Mouse (Mus musculus) heart, embryonic 14.5 days (tissue): ENCODE measurements around the gene Pard3. TPM values are rescaled to one million over a fixed set of nuclear protein-coding genes. Genes with fewer than 3 reads are reported as not detected.

Experiments
- ATAC-seq: fragments of 200-750 bp; cut with Nextera tagmentation; 2 replicates; pipeline ENCODE4 v1.8.0; 2017; ENCODE audit warnings: low read depth, moderate TSS enrichment; ENCODE audit not compliant: insufficient number of reproducible peaks, insufficient read depth, low FRiP score
- H3K27ac ChIP-seq, 2 experiments: fragments of 200-500 bp in 1 of 2; fragments of 300-500 bp in 1 of 2; sonication (generic) in 1 of 2; replicated peaks in 1 of 2; 2 replicates each; pipeline ENCODE4 v1.5.1; 2012 to 2014; ENCODE audit warnings: low read depth in 2 of 2, low read length in 2 of 2, control low read depth in 1 of 2, mild to moderate bottlenecking in 1 of 2, mixed read lengths in 1 of 2; ENCODE audit not compliant: control insufficient read depth in 1 of 2, insufficient read depth in 1 of 2
- H3K27me3 ChIP-seq: fragments of 300-500 bp; sonication (generic); 2 replicates; pipeline ENCODE4 v1.6.1; 2014; ENCODE audit warnings: mild to moderate bottlenecking, low read length, control low read depth; ENCODE audit not compliant: control insufficient read depth, insufficient read depth
- H3K36me3 ChIP-seq: fragments of 300-500 bp; sonication (generic); 2 replicates; pipeline ENCODE4 v1.6.1; 2014; ENCODE audit warnings: mild to moderate bottlenecking, control low read depth, low read length, mixed read lengths; ENCODE audit not compliant: control insufficient read depth, insufficient read depth
- H3K4me1 ChIP-seq, 2 experiments: fragments of 200-500 bp in 1 of 2; fragments of 300-500 bp in 1 of 2; sonication (generic) in 1 of 2; 2 replicates each; pipeline ENCODE4 v1.6.1; 2012 to 2014; ENCODE audit warnings: low read length in 2 of 2, control low read depth in 1 of 2, mixed read lengths in 1 of 2; ENCODE audit not compliant: control insufficient read depth in 2 of 2, insufficient read depth in 2 of 2
- H3K4me2 ChIP-seq: fragments of 300-500 bp; sonication (generic); 2 replicates; pipeline ENCODE4 v1.6.1; 2014; ENCODE audit warnings: mild to moderate bottlenecking, low read length
- H3K4me3 ChIP-seq, 2 experiments: fragments of 200-500 bp in 1 of 2; fragments of 300-500 bp in 1 of 2; sonication (generic) in 1 of 2; 2 replicates each; pipeline ENCODE4 v1.5.1; 2012 to 2014; ENCODE audit warnings: low read length in 2 of 2, mild to moderate bottlenecking in 2 of 2, control low read depth in 1 of 2, low read depth in 1 of 2, moderate library complexity in 1 of 2; ENCODE audit not compliant: control insufficient read depth in 1 of 2, insufficient read depth in 1 of 2
- H3K9ac ChIP-seq: fragments of 300-500 bp; sonication (generic); 2 replicates; pipeline ENCODE4 v1.6.1; 2014; ENCODE audit warnings: mild to moderate bottlenecking, low read length
- H3K9me3 ChIP-seq: fragments of 300-500 bp; sonication (generic); 2 replicates; pipeline ENCODE4 v1.6.1; 2016; ENCODE audit warnings: low read length, control low read depth; ENCODE audit not compliant: control insufficient read depth
- WGBS: fragments of 180-500 bp; shearing (Covaris S2); extraction: QIAGEN DNeasy Blood & Tissue Kit; methylation state at CpG from one replicate; pipeline ENCODE4 v1.1.7; 2014; 5-methylcytosine and 5-hydroxymethylcytosine counted together
- polyA plus RNA-seq: library from polyadenylated mRNA; unstranded; fragments of >200 nt; fragmentation: Nextera tagmentation; extraction: Ambion mirVana; gene quantifications from 2 replicates; pipeline ENCODE4 v1.2.1, GENCODE M21; 2014

The Pard3 gene
- polyA plus RNA-seq, 1 experiment from 2014 or later: 21.2 TPM

- no peaks in the 10 kb centered on the region for H3K36me3 ChIP-seq
- no peak overlapping the region for H3K4me3 ChIP-seq
- ATAC-seq: no peak
- H3K4me1 ChIP-seq: no peaks in the 10 kb centered on the region
- 91% methylated on average over 3 of the region's 3 CpGs for WGBS
- no peak overlapping the region for H3K27ac ChIP-seq
- no peak overlapping the region for H3K9ac ChIP-seq
- H3K27me3 ChIP-seq: no peaks in the 10 kb centered on the region
- no peak overlapping the region for H3K4me2 ChIP-seq
- no peaks in the 10 kb centered on the region for H3K9me3 ChIP-seq
Measured at GRCm38 (mm10) chr8:127655559-127655958, 591.9 kb downstream of the Pard3 start.

Other genes with a start within 250 kb of the Pard3 start
- gene Tomm20, start 118.0 kb upstream of the Pard3 start, polyA plus RNA-seq: 197 and 200 TPM in 2 replicates
- gene Rbm34, start 92.8 kb upstream of the Pard3 start, polyA plus RNA-seq: 10.7 and 11.7 TPM in 2 replicates